ENCODE assay signal across 11 mouse cellular contexts in genomic region chr1:135665484-135665883, GRCm38 (mm10). TPM values are rescaled to one million over a fixed set of nuclear protein-coding genes. Genes with fewer than 3 reads are reported as not detected.
A peak's percentile ranks its signal among the peaks of the same experiment; 100 is the strongest.
DNase-seq lines count a peak whose midpoint lies in the region; ATAC-seq and TF ChIP-seq lines count a peak whose summit lies in the region.
"Had no signal": no experiment of that assay in that cellular context is flagged by ENCODE, and none has a peak within 500 bp of the region (broad histone marks: within the 10 kb centered on the region; RNA-seq: fewer than 3 reads in every experiment).

No protein-coding gene starts in this region.

- TF ChIP-seq CTCF in stomach, postnatal 0 days (IDR thresholded peaks at IDR 0.05; ENCODE audit: low read depth): no peak

- intact Hi-C loops in left cerebral cortex, postnatal 25 days (cut with DNase I): no loop called here

- no peak overlapping the region for H3K9ac ChIP-seq in stomach, postnatal 0 days (ENCODE audit: low read length)

- peaks cover 12% of the 10 kb centered on the region; the same call in 1 of the 2 replicates for H3K27me3 ChIP-seq in embryonic facial prominence, embryonic 10.5 days (replicated peaks; ENCODE audit: low read depth, poor library complexity, severe bottlenecking)
- no peaks in the 10 kb centered on the region for H3K27me3 ChIP-seq in stomach, postnatal 0 days (ENCODE audit: control insufficient read depth, insufficient read depth, low read length)

- peak; percentile 59 for DNase-seq in adrenal gland, adult 2 months
- no peak for DNase-seq in adrenal gland, adult 8-10 months
- peak; percentile 6 for DNase-seq in kidney, postnatal 10 days
- no peak for DNase-seq in kidney, postnatal 36 days
- DNase-seq in embryonic facial prominence, embryonic 10.5 days (ENCODE audit: low spot score): no peak
- DNase-seq in left cerebral cortex, postnatal 25 days (ENCODE audit: low spot score in 2 of 2): peak; percentile 35 to 67
- no peak for DNase-seq in stomach, postnatal 0 days (ENCODE audit: low spot score)
- DNase-seq: gastrocnemius, postnatal 25 days; heart, postnatal 10 days; lung, postnatal 4 days had no signal

- H3K4me2 ChIP-seq in stomach, postnatal 0 days (replicated peaks; ENCODE audit: low read depth): no peak overlapping the region

- H3K36me3 ChIP-seq in embryonic facial prominence, embryonic 10.5 days (replicated peaks): no peaks in the 10 kb centered on the region
- no peaks in the 10 kb centered on the region for H3K36me3 ChIP-seq in stomach, postnatal 0 days (ENCODE audit: control insufficient read depth, insufficient read depth, low read length)

- no peak for TF ChIP-seq EP300 in stomach, postnatal 0 days (optimal IDR thresholded peaks at IDR 0.05)

- H3K27ac ChIP-seq in embryonic facial prominence, embryonic 10.5 days (replicated peaks): peak overlapping the region; percentile 44; the same call in 1 of the 2 replicates
- H3K27ac ChIP-seq in stomach, postnatal 0 days (replicated peaks): no peak overlapping the region

- no peak overlapping the region for H3K4me3 ChIP-seq in embryonic facial prominence, embryonic 10.5 days
- no peak overlapping the region for H3K4me3 ChIP-seq in stomach, postnatal 0 days (ENCODE audit: low read depth, low read length)

- no peaks in the 10 kb centered on the region for H3K9me3 ChIP-seq in embryonic facial prominence, embryonic 10.5 days
- no peaks in the 10 kb centered on the region for H3K9me3 ChIP-seq in stomach, postnatal 0 days (ENCODE audit: control insufficient read depth, low read length)

- peaks cover 61% of the 10 kb centered on the region for H3K4me1 ChIP-seq in embryonic facial prominence, embryonic 10.5 days
- H3K4me1 ChIP-seq in stomach, postnatal 0 days (replicated peaks; ENCODE audit: control insufficient read depth, insufficient read depth): peaks cover 3% of the 10 kb centered on the region; the same call in 1 of the 2 replicates

- ATAC-seq in stomach, postnatal 0 days (ENCODE audit: low FRiP score, low TSS enrichment): no peak
- no peak for ATAC-seq in megakaryocyte-erythroid progenitor cell, adult 5-6 weeks (replicated peaks; ENCODE audit: low FRiP score, low TSS enrichment, poor library complexity, severe bottlenecking)

- 53% methylated on average over 8 of the region's 8 CpGs for WGBS in embryonic facial prominence, embryonic 10.5 days
- WGBS in stomach, postnatal 0 days: 88% methylated on average over 8 of the region's 8 CpGs

RNA-seq across cellular contexts. Expression of gene Csrp1, which starts 54.4 kb away (rescaled TPM):
- total RNA-seq in adrenal gland, adult 2 months (2021): 100 to 1,000 TPM in 1 of 2 experiments, 10 to 100 TPM in 1; 68.0 to 133 TPM
- 65.7 and 70.2 TPM in 2 replicates for polyA plus RNA-seq in adrenal gland, adult 2 months (2012; rRNA removed)
- total RNA-seq in adrenal gland, adult 8-10 months (2022): 100 to 1,000 TPM in 1 of 4 experiments, 10 to 100 TPM in 3; 92.3 to 122 (median 99.0) TPM
- 47.4 and 51.9 TPM in 2 replicates for polyA plus RNA-seq in embryonic facial prominence, embryonic 10.5 days (2016; fragmentation: Nextera tagmentation; extraction: Ambion mirVana)
- total RNA-seq in left cerebral cortex, postnatal 25 days (2021): 100 to 1,000 TPM; 179 to 206 TPM
- 418 and 496 TPM in 2 replicates for polyA plus RNA-seq in stomach, postnatal 0 days (2015; fragmentation: Nextera tagmentation; extraction: Ambion mirVana)
- total RNA-seq in megakaryocyte-erythroid progenitor cell, adult 5-6 weeks (2014; fragmentation: Nextera tagmentation): 77.6 and 100 TPM in 2 replicates
- total RNA-seq in megakaryocyte-erythroid progenitor cell, adult 5-6 weeks (2017): 91.4 and 112 TPM in 2 replicates

RNA-seq across cellular contexts. Expression of gene Nav1, which starts 58.4 kb away (rescaled TPM):
- total RNA-seq in adrenal gland, adult 2 months (2021): 10 to 100 TPM; 13.0 to 17.2 TPM
- 6.1 and 7.2 TPM in 2 replicates for polyA plus RNA-seq in adrenal gland, adult 2 months (2012; rRNA removed)
- 10 to 100 TPM; 15.2 to 26.9 (median 22.8) TPM for total RNA-seq in adrenal gland, adult 8-10 months (2022)
- 24.1 and 27.6 TPM in 2 replicates for polyA plus RNA-seq in embryonic facial prominence, embryonic 10.5 days (2016; fragmentation: Nextera tagmentation; extraction: Ambion mirVana)
- total RNA-seq in left cerebral cortex, postnatal 25 days (2021): 10 to 100 TPM; 70.1 to 71.4 TPM
- 3.7 and 3.9 TPM in 2 replicates for polyA plus RNA-seq in stomach, postnatal 0 days (2015; fragmentation: Nextera tagmentation; extraction: Ambion mirVana)
- total RNA-seq in megakaryocyte-erythroid progenitor cell, adult 5-6 weeks (2014; fragmentation: Nextera tagmentation): 0.79 and 3.6 TPM in 2 replicates
- total RNA-seq in megakaryocyte-erythroid progenitor cell, adult 5-6 weeks (2017): 0.30 and 0.47 TPM in 2 replicates

Comparison
In these comparisons a context has a peak if more than half of its experiments do, and no peak if none do; other contexts are left out.
1. DNase-seq: peak in adrenal gland, adult 2 months (single experiment), kidney, postnatal 10 days (single experiment) and left cerebral cortex, postnatal 25 days (2 of 2); none in adrenal gland, adult 8-10 months (single experiment), kidney, postnatal 36 days (0 of 2), embryonic facial prominence, embryonic 10.5 days (single experiment) and stomach, postnatal 0 days (single experiment).